In genomic region chr11:17685711-17686113, GRCm38 (mm10) we compare ENCODE assay signal across 8 mouse cellular contexts.
A peak's percentile ranks its signal among the peaks of the same experiment; 100 is the strongest.
DNase-seq lines count a peak whose midpoint lies in the region; ATAC-seq lines count a peak whose summit lies in the region.

No protein-coding gene starts in this region.

- no peak overlapping the region for H3K27ac ChIP-seq in hindbrain, embryonic 10.5 days
- H3K27ac ChIP-seq in stomach, embryonic 16.5 days (ENCODE audit: low read length): no peak overlapping the region

- no peaks in the 10 kb centered on the region for H3K36me3 ChIP-seq in hindbrain, embryonic 10.5 days
- H3K36me3 ChIP-seq in stomach, embryonic 16.5 days (ENCODE audit: control insufficient read depth, insufficient read depth, low read length): no peaks in the 10 kb centered on the region

- no peaks in the 10 kb centered on the region for H3K27me3 ChIP-seq in hindbrain, embryonic 10.5 days (ENCODE audit: insufficient read depth, poor library complexity, severe bottlenecking)
- no peaks in the 10 kb centered on the region for H3K27me3 ChIP-seq in stomach, embryonic 16.5 days (ENCODE audit: control insufficient read depth, insufficient read depth, low read length)

- no peak overlapping the region for H3K4me2 ChIP-seq in stomach, embryonic 16.5 days (ENCODE audit: low read depth, low read length)

- H3K4me3 ChIP-seq in hindbrain, embryonic 10.5 days: no peak overlapping the region
- no peak overlapping the region for H3K4me3 ChIP-seq in stomach, embryonic 16.5 days (replicated peaks; ENCODE audit: low read length)

- H3K4me1 ChIP-seq in hindbrain, embryonic 10.5 days (replicated peaks): no peaks in the 10 kb centered on the region
- no peaks in the 10 kb centered on the region for H3K4me1 ChIP-seq in stomach, embryonic 16.5 days (ENCODE audit: control insufficient read depth, insufficient read depth, low read length)

- WGBS in hindbrain, embryonic 10.5 days: 41% methylated on average over 4 of the region's 4 CpGs
- 26% methylated on average over 4 of the region's 4 CpGs for WGBS in stomach, embryonic 16.5 days

- H3K9ac ChIP-seq in stomach, embryonic 16.5 days (ENCODE audit: low read length): no peak overlapping the region

- peak; percentile 79 for ATAC-seq in frontal cortex, adult (ENCODE audit: low TSS enrichment)
- peak; percentile 75 for ATAC-seq in stomach, embryonic 16.5 days (ENCODE audit: insufficient read depth, low FRiP score)

- DNase-seq in NIH3T3 (ENCODE audit: low read depth): peak; percentile 61
- DNase-seq in cerebellum, adult 9-11 months: peak; percentile 61
- peak; percentile 51 for DNase-seq in hindbrain, embryonic 10.5 days (ENCODE audit: low spot score)
- DNase-seq in layer of hippocampus, adult 8-10 months (ENCODE audit: low spot score in 2 of 2): peak; percentile 8 to 13
- peak; percentile 63 to 77 for DNase-seq in lung, postnatal 4 days
- no peak for DNase-seq in spleen, postnatal 36 days (ENCODE audit: low spot score in 2 of 2)

- 0 out of 2 replicates have a peak, but pooled peaks cover 3% of the 10 kb centered on the region for H3K9me3 ChIP-seq in hindbrain, embryonic 10.5 days
- H3K9me3 ChIP-seq in stomach, embryonic 16.5 days (replicated peaks; ENCODE audit: control insufficient read depth, low read length): 0 out of 2 replicates have a peak, but pooled peaks cover 5% of the 10 kb centered on the region

Comparison
In these comparisons a context has a peak if more than half of its experiments do, and no peak if none do; other contexts are left out.
1. DNase-seq: peak in NIH3T3 (single experiment), cerebellum, adult 9-11 months (single experiment), hindbrain, embryonic 10.5 days (single experiment), layer of hippocampus, adult 8-10 months (2 of 2) and lung, postnatal 4 days (2 of 2); none in spleen, postnatal 36 days (0 of 2).